Mouse (Mus musculus): ENCODE measurements around the gene Gm20538. TPM values are rescaled to one million over a fixed set of nuclear protein-coding genes. Genes with fewer than 3 reads are reported as not detected.
A peak's percentile ranks its signal among the peaks of the same experiment; 100 is the strongest.

Gm20538 gene
- total and polyA plus RNA-seq, 3 experiments = not detected

GRCm38 (mm10) chr19:44513921-44514482, 38.6 kb downstream of the Gm20538 start:
- TF ChIP-seq CTCF (IDR thresholded peaks at IDR 0.05) = no peak
- TF ChIP-seq EP300 (IDR thresholded peaks at IDR 0.05; ENCODE audit: insufficient read depth, low read depth, low read length) = no peak
- no peak for TF ChIP-seq POLR2A (IDR thresholded peaks at IDR 0.05; ENCODE audit: insufficient read depth, low read depth, low read length)
- Histone ChIP-seq H3K36me3 (ENCODE audit: control insufficient read depth, insufficient read depth, low read length) (no peaks in the 10 kb centered on the region), H3K27me3 (ENCODE audit: control insufficient read depth, insufficient read depth, low read length) (peaks cover 9% of the 10 kb centered on the region), H3K79me2 (replicated peaks; ENCODE audit: control insufficient read depth, insufficient read depth, low read length) (no peaks in the 10 kb centered on the region), H3K4me3 (no peak overlapping the region), H3K27ac (no peak overlapping the region), H3K4me1 (ENCODE audit: control insufficient read depth, insufficient read depth, low read length) (peaks cover 2% of the 10 kb centered on the region; the same call in 1 of the 2 replicates), H3K9ac (ENCODE audit: low read depth, low read length) (no peak overlapping the region)
- WGBS = 33% methylated on average over 7 of the region's 7 CpGs
- no peak for DNase-seq
- intact Hi-C loops (cut with DNase I) = no loop called here

GRCm38 (mm10) chr19:44513054-44513833, 39.4 kb downstream of the Gm20538 start:
- 47% methylated on average over 11 of the region's 11 CpGs for WGBS
- TF ChIP-seq POLR2A (IDR thresholded peaks at IDR 0.05; ENCODE audit: insufficient read depth, low read depth, low read length) = no peak
- no peak for TF ChIP-seq CTCF (IDR thresholded peaks at IDR 0.05)
- no peak for TF ChIP-seq EP300 (IDR thresholded peaks at IDR 0.05; ENCODE audit: insufficient read depth, low read depth, low read length)
- intact Hi-C loops (cut with DNase I) = no loop called here
- Histone ChIP-seq H3K27me3 (ENCODE audit: control insufficient read depth, insufficient read depth, low read length) (peaks cover 9% of the 10 kb centered on the region), H3K27ac (no peak overlapping the region), H3K79me2 (replicated peaks; ENCODE audit: control insufficient read depth, insufficient read depth, low read length) (no peaks in the 10 kb centered on the region), H3K4me1 (ENCODE audit: control insufficient read depth, insufficient read depth, low read length) (peaks cover 2% of the 10 kb centered on the region; the same call in 1 of the 2 replicates), H3K9ac (ENCODE audit: low read depth, low read length) (no peak overlapping the region), H3K4me3 (no peak overlapping the region), H3K36me3 (ENCODE audit: control insufficient read depth, insufficient read depth, low read length) (no peaks in the 10 kb centered on the region)
- DNase-seq = no peak

GRCm38 (mm10) chr19:44512601-44513000, 40.0 kb downstream of the Gm20538 start:
- intact Hi-C loops (cut with DNase I) = no loop called here
- Histone ChIP-seq H3K9ac (ENCODE audit: low read depth, low read length) (no peak overlapping the region), H3K4me1 (ENCODE audit: control insufficient read depth, insufficient read depth, low read length) (peaks cover 2% of the 10 kb centered on the region; the same call in 1 of the 2 replicates), H3K4me3 (no peak overlapping the region), H3K79me2 (replicated peaks; ENCODE audit: control insufficient read depth, insufficient read depth, low read length) (no peaks in the 10 kb centered on the region), H3K27me3 (ENCODE audit: control insufficient read depth, insufficient read depth, low read length) (peaks cover 9% of the 10 kb centered on the region), H3K36me3 (ENCODE audit: control insufficient read depth, insufficient read depth, low read length) (no peaks in the 10 kb centered on the region), H3K27ac (no peak overlapping the region)
- no peak for DNase-seq
- 50% methylated on average over 5 of the region's 5 CpGs for WGBS
- TF ChIP-seq EP300 (IDR thresholded peaks at IDR 0.05; ENCODE audit: insufficient read depth, low read depth, low read length) = no peak

GRCm38 (mm10) chr19:44511451-44512231, 41.0 kb downstream of the Gm20538 start:
- Histone ChIP-seq H3K27ac (no peak overlapping the region), H3K4me1 (ENCODE audit: control insufficient read depth, insufficient read depth, low read length) (peaks cover 2% of the 10 kb centered on the region; the same call in 1 of the 2 replicates), H3K79me2 (replicated peaks; ENCODE audit: control insufficient read depth, insufficient read depth, low read length) (no peaks in the 10 kb centered on the region), H3K27me3 (ENCODE audit: control insufficient read depth, insufficient read depth, low read length) (peaks cover 9% of the 10 kb centered on the region), H3K4me3 (peak overlapping the region; percentile 43), H3K36me3 (ENCODE audit: control insufficient read depth, insufficient read depth, low read length) (no peaks in the 10 kb centered on the region), H3K9ac (ENCODE audit: low read depth, low read length) (no peak overlapping the region; the same call in 1 of the 2 replicates)
- peak; percentile 26 to 46 for DNase-seq
- intact Hi-C loops (cut with DNase I) = no loop called here
- peak; percentile 30 for TF ChIP-seq CTCF (IDR thresholded peaks at IDR 0.05)
- no peak for TF ChIP-seq EP300 (IDR thresholded peaks at IDR 0.05; ENCODE audit: insufficient read depth, low read depth, low read length)
- WGBS = 2% methylated on average over 66 of the region's 66 CpGs

GRCm38 (mm10) chr19:44510534-44511175, 42.0 kb downstream of the Gm20538 start:
- peaks cover 9% of the 10 kb centered on the region for H3K27me3 ChIP-seq (ENCODE audit: control insufficient read depth, insufficient read depth, low read length)

More at GRCm38 (mm10) chr19:44510534-44511175, 42.0 kb downstream of the Gm20538 start:
- Histone ChIP-seq H3K9ac (ENCODE audit: low read depth, low read length) (no peak overlapping the region), H3K4me1 (ENCODE audit: control insufficient read depth, insufficient read depth, low read length) (peaks cover 2% of the 10 kb centered on the region; the same call in 1 of the 2 replicates), H3K27ac (no peak overlapping the region), H3K36me3 (ENCODE audit: control insufficient read depth, insufficient read depth, low read length) (no peaks in the 10 kb centered on the region), H3K4me3 (no peak overlapping the region), H3K79me2 (replicated peaks; ENCODE audit: control insufficient read depth, insufficient read depth, low read length) (no peaks in the 10 kb centered on the region)
- WGBS = 7% methylated on average over 12 of the region's 12 CpGs
- DNase-seq = no peak
- TF ChIP-seq POLR2A (IDR thresholded peaks at IDR 0.05; ENCODE audit: insufficient read depth, low read depth, low read length) = no peak
- no peak for TF ChIP-seq CTCF (IDR thresholded peaks at IDR 0.05)
- no peak for TF ChIP-seq EP300 (IDR thresholded peaks at IDR 0.05; ENCODE audit: insufficient read depth, low read depth, low read length)
- intact Hi-C loops (cut with DNase I) = no loop called here
